In genomic region chr8:95139051-95139365, GRCm38 (mm10) we compare ENCODE assay signal across 16 mouse cellular contexts.
"Had no signal": no experiment of that assay in that cellular context is flagged by ENCODE, and none has a peak within 500 bp of the region (broad histone marks: within the 10 kb centered on the region; RNA-seq: fewer than 3 reads in every experiment).

No protein-coding gene starts in this region.

- ATAC-seq: intestine, postnatal 0 days; lung, postnatal 0 days; midbrain, embryonic 15.5 days had no signal

- DNase-seq: right cerebral cortex, adult 18-20 months; right cerebral cortex, postnatal 14 days; thymus, adult 2 months; thymus, postnatal 14 days; thymus, postnatal 4 days had no signal

- H3K4me2 ChIP-seq: midbrain, embryonic 15.5 days had no signal

- H3K4me3 ChIP-seq: midbrain, embryonic 12.5 days; midbrain, embryonic 15.5 days; neural tube, embryonic 12.5 days; neural tube, embryonic 15.5 days had no signal

- H3K9me3 ChIP-seq: limb, embryonic 10.5 days; limb, embryonic 13.5 days; midbrain, embryonic 12.5 days; midbrain, embryonic 15.5 days; neural tube, embryonic 12.5 days; neural tube, embryonic 15.5 days had no signal

- H3K9ac ChIP-seq: limb, embryonic 13.5 days; lung, embryonic 14.5 days; midbrain, embryonic 12.5 days; midbrain, embryonic 15.5 days; neural tube, embryonic 12.5 days; neural tube, embryonic 15.5 days had no signal

- H3K27ac ChIP-seq: limb, embryonic 10.5 days; limb, embryonic 13.5 days; macrophage; midbrain, embryonic 12.5 days; midbrain, embryonic 15.5 days; neural tube, embryonic 12.5 days; neural tube, embryonic 15.5 days; stomach, postnatal 0 days had no signal

- H3K36me3 ChIP-seq: midbrain, embryonic 12.5 days; midbrain, embryonic 15.5 days; neural tube, embryonic 12.5 days had no signal
